Mouse (Mus musculus) liver, postnatal 0 days (tissue): ENCODE results near the gene Prap1. TPM values are rescaled to one million over a fixed set of nuclear protein-coding genes. Genes with fewer than 3 reads are reported as not detected.

Experiments used
- ATAC-seq: fragments of 200-750 bp; cut with Nextera tagmentation; 2 replicates; pipeline ENCODE4 v1.8.0; 2017; ENCODE audit warnings: mild to moderate bottlenecking, moderate library complexity
- DNase-seq: peaks from one replicate; pipeline ENCODE4 v3.0.0-alpha.2; 2016
- H3K27ac ChIP-seq: fragments of 300-500 bp; sonication (generic); 2 replicates; pipeline ENCODE4 v1.5.1; 2014; ENCODE audit warnings: antibody characterized with exemption, moderate library complexity, mild to moderate bottlenecking, low read depth
- H3K27me3 ChIP-seq: fragments of 300-500 bp; sonication (generic); 2 replicates; pipeline ENCODE4 v1.6.1; 2014; ENCODE audit warnings: low read length, control low read depth, mixed read lengths; ENCODE audit not compliant: insufficient read depth
- H3K36me3 ChIP-seq: fragments of 300-500 bp; sonication (generic); replicated peaks from 2 replicates; pipeline ENCODE4 v1.6.1; 2014; ENCODE audit warnings: mild to moderate bottlenecking, control low read depth, low read length, moderate library complexity, mixed read lengths; ENCODE audit not compliant: insufficient read depth
- H3K4me1 ChIP-seq: fragments of 300-500 bp; sonication (generic); 2 replicates; pipeline ENCODE4 v1.6.1; 2014; ENCODE audit warnings: antibody characterized with exemption, mild to moderate bottlenecking, control low read depth; ENCODE audit not compliant: insufficient read depth
- H3K4me2 ChIP-seq: fragments of 300-500 bp; sonication (generic); 2 replicates; pipeline ENCODE4 v1.6.1; 2014; ENCODE audit warnings: low read depth, mild to moderate bottlenecking, low read length, moderate library complexity, mixed read lengths
- H3K4me3 ChIP-seq: fragments of 300-500 bp; sonication (generic); 2 replicates; pipeline ENCODE4 v1.5.1; 2014; ENCODE audit warnings: low read depth, low read length
- H3K9ac ChIP-seq: fragments of 300-500 bp; sonication (generic); replicated peaks from 2 replicates; pipeline ENCODE4 v1.6.1; 2014; ENCODE audit warnings: mild to moderate bottlenecking, moderate library complexity
- H3K9me3 ChIP-seq: fragments of 300-500 bp; sonication (generic); 2 replicates; pipeline ENCODE4 v1.6.1; 2016; ENCODE audit warnings: mild to moderate bottlenecking, control low read depth, low read length, mixed read lengths
- CTCF ChIP-seq: sonication (generic); IDR thresholded peaks from 2 replicates; pipeline ENCODE4 v1.5.1; 2016; ENCODE audit warnings: antibody characterized with exemption, low read depth
- EP300 ChIP-seq: IDR thresholded peaks from 2 replicates; pipeline ENCODE4 v1.6.1; 2016; ENCODE audit warnings: antibody characterized with exemption, low read depth, mild to moderate bottlenecking
- WGBS: fragments of 180-500 bp; shearing (Covaris S2); extraction: QIAGEN DNeasy Blood & Tissue Kit; methylation state at CpG from one replicate; pipeline ENCODE4 v1.1.7; 2014; ENCODE audit not compliant: insufficient replicate concordance; 5-methylcytosine and 5-hydroxymethylcytosine counted together
- polyA plus RNA-seq: library from polyadenylated mRNA; unstranded; fragments of >200 nt; fragmentation: Nextera tagmentation; extraction: Ambion mirVana; gene quantifications from 2 replicates; pipeline ENCODE4 v1.2.1, GENCODE M21; 2015

Gene Prap1
- polyA plus RNA-seq, 1 experiment from 2014 or later, result not detected

GRCm38 (mm10) chr7:140096055-140096454 lies 2.9 kb downstream of the Prap1 start:
- Histone ChIP-seq H3K9me3 (no peaks in the 10 kb centered on the region), H3K4me1 (peaks cover 8% of the 10 kb centered on the region), H3K36me3 (peaks cover 5% of the 10 kb centered on the region; the same call in 1 of the 2 replicates), H3K27me3 (no peaks in the 10 kb centered on the region), H3K4me3 (no peak overlapping the region), H3K4me2 (no peak overlapping the region), H3K9ac (no peak overlapping the region), H3K27ac (no peak overlapping the region)
- TF ChIP-seq CTCF (no peak), EP300 (no peak)
- DNase-seq (no peak), ATAC-seq (no peak)

- WGBS, result 42% methylated on average over 1 of the region's 1 CpGs
- Histone ChIP-seq H3K4me2 (no peak overlapping the region), H3K4me3 (no peak overlapping the region), H3K4me1 (peaks cover 19% of the 10 kb centered on the region), H3K27ac (no peak overlapping the region), H3K9me3 (no peaks in the 10 kb centered on the region), H3K36me3 (peaks cover 5% of the 10 kb centered on the region; the same call in 1 of the 2 replicates), H3K27me3 (no peaks in the 10 kb centered on the region), H3K9ac (no peak overlapping the region; the same call in 1 of the 2 replicates)
- TF ChIP-seq EP300, result no peak
- no peak for TF ChIP-seq CTCF
- DNase-seq, result no peak
- ATAC-seq, result no peak
These were observed 5.3 kb downstream of the Prap1 start for GRCm38 (mm10) chr7:140098466-140098865.

- peak overlapping the region; percentile 50 for H3K4me3 ChIP-seq
- peaks cover 13% of the 10 kb centered on the region for H3K4me1 ChIP-seq
- ATAC-seq (no peak), DNase-seq (no peak)
- H3K36me3 ChIP-seq, result peaks cover 14% of the 10 kb centered on the region
- no peaks in the 10 kb centered on the region for H3K9me3 ChIP-seq
- no peak overlapping the region for H3K27ac ChIP-seq
- peak overlapping the region; percentile 63 for H3K9ac ChIP-seq
- 78% methylated on average over 10 of the region's 10 CpGs for WGBS
- no peaks in the 10 kb centered on the region for H3K27me3 ChIP-seq
- peak overlapping the region; percentile 74 for H3K4me2 ChIP-seq
- TF ChIP-seq EP300, result no peak
- TF ChIP-seq CTCF, result no peak
These were observed 8.3 kb downstream of the Prap1 start for GRCm38 (mm10) chr7:140101498-140101897.

GRCm38 (mm10) chr7:140101993-140102860 lies 9.0 kb downstream of the Prap1 start, which contains the start of gene Fuom:
Gene Fuom, minus strand, starts transcription at chr7:140102441.
- peaks cover 19% of the 10 kb centered on the region for H3K36me3 ChIP-seq
- H3K9me3 ChIP-seq, result no peaks in the 10 kb centered on the region
- DNase-seq (peak; percentile 89), ATAC-seq (peak; percentile 94)
- H3K4me1 ChIP-seq, result peaks cover 13% of the 10 kb centered on the region
- H3K4me2 ChIP-seq, result peak within 1 kb of the TSS; percentile 74
- peak within 1 kb of the TSS; percentile 63 for H3K9ac ChIP-seq
- TF ChIP-seq EP300 (no peak), CTCF (0 out of 2 replicates have a peak, but pooled peaks have one; percentile 2)
- H3K27me3 ChIP-seq, result no peaks in the 10 kb centered on the region
- H3K27ac ChIP-seq, result peak within 1 kb of the TSS; percentile 77
- 3% methylated on average over 30 of the region's 30 CpGs for WGBS
- peak within 1 kb of the TSS; percentile 50 for H3K4me3 ChIP-seq

GRCm38 (mm10) chr7:140104009-140104408 lies 10.8 kb downstream of the Prap1 start:
- H3K9ac ChIP-seq, result no peak overlapping the region
- TF ChIP-seq EP300 (no peak), CTCF (no peak)
- WGBS, result 70% methylated on average over 4 of the region's 4 CpGs
- H3K9me3 ChIP-seq, result no peaks in the 10 kb centered on the region
- H3K27ac ChIP-seq, result no peak overlapping the region
- peaks cover 13% of the 10 kb centered on the region for H3K4me1 ChIP-seq
- no peak overlapping the region for H3K4me3 ChIP-seq
- peaks cover 28% of the 10 kb centered on the region for H3K36me3 ChIP-seq
- no peaks in the 10 kb centered on the region for H3K27me3 ChIP-seq
- ATAC-seq, result no peak
- no peak overlapping the region for H3K4me2 ChIP-seq
- DNase-seq, result no peak

GRCm38 (mm10) chr7:140111943-140112342 lies 18.7 kb downstream of the Prap1 start:
- H3K9me3 ChIP-seq, result no peaks in the 10 kb centered on the region
- H3K4me2 ChIP-seq, result no peak overlapping the region
- no peak for TF ChIP-seq CTCF
- no peak for TF ChIP-seq EP300
- H3K27me3 ChIP-seq, result no peaks in the 10 kb centered on the region
- ATAC-seq (no peak), DNase-seq (no peak)
- H3K9ac ChIP-seq, result no peak overlapping the region
- H3K36me3 ChIP-seq, result peaks cover 49% of the 10 kb centered on the region
- no peak overlapping the region for H3K4me3 ChIP-seq
- H3K4me1 ChIP-seq, result peaks cover 9% of the 10 kb centered on the region
- no peak overlapping the region; the same call in 1 of the 2 replicates for H3K27ac ChIP-seq
- WGBS, result 58% methylated on average over 3 of the region's 3 CpGs
